Mouse (Mus musculus) cerebellum, postnatal 10 days (tissue): ENCODE data around the gene Prss57.
A peak's percentile ranks its signal among the peaks of the same experiment; 100 is the strongest.

ENCODE experiments used
- DNase-seq, 2 experiments: peaks; one replicate each; pipeline ENCODE4 v3.0.0; 2021; ENCODE audit warnings: mixed read lengths in 2 of 2

Prss57 gene

DNA sequence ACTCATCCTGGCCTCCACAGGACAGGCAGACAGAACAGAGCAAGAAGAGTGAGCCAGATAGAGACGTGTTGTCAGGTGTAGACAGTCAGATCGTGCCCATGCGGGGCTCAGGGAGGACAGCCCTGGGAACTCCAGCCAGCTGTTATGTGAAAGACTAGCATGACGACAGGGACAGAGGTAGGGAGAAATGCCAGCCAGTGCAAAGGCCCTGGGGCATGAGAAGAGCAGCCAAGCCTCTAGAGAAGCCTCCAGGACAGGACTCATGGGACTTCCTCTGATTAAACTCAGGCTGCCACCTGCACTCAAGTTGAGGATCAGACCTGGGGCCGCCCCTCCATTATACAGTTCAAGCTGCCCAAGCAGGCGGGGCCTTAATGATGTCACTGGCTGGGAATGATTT, 42.3 kb downstream of the Prss57 start:
- DNase-seq = no peak

DNA sequence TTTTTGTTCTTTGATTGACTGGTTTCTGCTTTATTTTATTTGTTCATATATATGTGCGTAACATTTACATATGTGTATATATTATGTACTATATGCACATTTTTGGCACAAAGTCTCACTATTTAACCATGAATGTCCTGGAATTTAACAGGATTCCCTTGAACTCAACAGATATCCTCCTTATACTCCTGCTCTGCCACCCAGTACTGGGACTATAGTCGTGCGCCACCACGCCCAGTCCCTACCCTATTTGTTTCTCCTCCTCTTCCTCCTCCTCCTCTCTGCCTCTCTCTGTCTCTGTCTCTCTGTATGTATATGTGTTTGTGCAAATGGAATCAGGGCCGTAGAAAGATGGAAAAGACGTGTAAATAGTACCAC, 44.0 kb downstream of the Prss57 start:
- DNase-seq = peak in 1 of 2 experiments; percentile 22

DNA sequence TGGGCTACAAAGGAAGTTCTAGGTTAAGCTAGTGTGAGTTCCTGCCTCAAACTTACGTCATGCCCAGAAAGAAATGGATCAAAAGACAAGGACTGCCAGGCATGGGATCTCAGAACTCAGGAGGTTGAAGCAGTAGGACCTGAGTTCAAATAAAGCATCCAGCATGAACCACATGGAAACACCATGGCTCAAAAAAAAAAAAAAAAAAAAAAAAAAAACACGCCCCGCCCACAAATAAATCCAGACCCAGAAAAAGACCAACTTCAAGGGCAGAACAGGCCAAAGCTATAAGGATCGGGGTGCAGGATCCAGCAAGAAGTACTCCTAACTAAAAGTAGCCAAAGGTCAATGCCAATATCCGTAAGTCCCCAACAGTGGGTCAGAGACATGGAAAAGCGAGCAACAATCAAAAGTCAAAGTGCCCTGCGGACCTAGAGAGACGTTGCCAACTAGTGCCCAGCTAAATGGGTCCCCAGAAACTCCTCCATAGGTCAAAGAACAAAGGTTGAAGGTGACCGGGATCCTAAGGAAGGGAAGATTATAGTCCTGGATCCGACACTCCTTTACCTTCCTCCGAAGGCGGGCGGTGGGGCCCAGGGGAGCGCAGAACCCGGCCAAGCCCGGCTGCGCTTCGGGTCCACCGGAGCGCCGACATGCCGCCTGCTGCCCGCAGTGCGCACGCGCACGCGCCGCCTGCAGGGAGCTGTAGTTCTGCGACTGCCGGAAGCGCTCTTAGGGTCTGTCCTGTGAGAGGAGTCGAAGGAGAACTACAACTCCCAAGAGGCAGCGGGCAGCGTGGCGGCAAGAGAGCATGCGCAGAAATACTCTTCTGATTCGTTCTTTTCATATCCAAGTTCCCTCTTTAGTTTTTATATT, 44.6 kb downstream of the Prss57 start, which contains the start of gene Polrmt:
TSS of gene Polrmt (minus strand) at position 684 of the 876 bp plus-strand sequence.
- DNase-seq = peak; percentile 97 to 98

DNA sequence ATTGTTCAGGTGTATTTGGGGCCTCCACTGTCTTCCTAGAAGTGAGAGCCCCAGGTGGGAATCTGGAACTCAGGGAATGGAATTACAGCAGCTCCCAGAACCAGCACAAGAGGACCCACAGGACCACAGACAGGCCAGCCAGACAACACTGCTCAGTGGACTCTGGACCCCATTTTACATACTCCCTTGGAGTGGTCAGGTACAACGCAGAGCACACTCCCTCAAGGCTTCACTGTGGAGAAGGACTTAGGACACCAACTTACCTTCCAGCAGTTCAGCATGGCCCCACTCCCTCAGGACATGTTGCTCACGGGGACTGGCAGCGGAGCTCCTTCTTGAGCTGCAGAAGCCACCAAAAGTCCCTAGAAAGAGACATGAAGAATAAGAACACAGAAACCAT, 45.4 kb downstream of the Prss57 start:
- no peak for DNase-seq

DNA sequence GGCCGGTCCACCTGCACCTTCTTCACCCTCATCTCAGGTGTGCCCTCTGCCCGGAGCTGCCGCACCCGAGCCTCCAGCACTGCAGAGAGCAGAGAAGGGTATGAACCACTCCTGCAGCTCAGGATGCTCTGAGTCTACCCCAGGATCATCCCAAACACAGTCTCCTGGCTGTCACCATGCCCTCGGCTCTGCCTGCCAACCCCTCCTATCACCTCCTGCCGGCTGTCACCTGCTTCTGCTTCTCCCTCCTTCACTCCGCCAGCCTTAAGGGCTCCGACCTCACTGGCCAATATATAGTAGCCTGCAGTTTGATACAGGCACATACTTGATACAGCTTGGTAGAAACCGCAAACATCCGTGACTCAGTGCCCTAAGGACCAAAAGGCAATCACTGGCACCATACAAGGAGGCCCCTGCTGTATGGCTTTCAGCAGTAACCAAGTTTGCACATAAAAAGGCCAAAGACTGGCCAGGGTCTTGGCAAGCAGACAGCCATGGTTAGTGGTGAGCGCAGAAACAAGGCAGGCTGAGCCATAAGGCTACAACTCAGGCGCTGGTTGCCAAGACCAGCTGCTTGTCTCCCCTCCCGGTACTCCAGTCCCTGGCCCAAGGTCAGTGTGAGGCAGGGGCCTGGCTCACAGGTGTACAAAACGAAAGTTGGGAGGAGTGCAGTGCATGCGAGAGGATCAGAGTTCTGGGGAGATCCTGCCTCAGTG, 47.0 kb downstream of the Prss57 start:
- DNase-seq = peak; percentile 80 to 83

DNA sequence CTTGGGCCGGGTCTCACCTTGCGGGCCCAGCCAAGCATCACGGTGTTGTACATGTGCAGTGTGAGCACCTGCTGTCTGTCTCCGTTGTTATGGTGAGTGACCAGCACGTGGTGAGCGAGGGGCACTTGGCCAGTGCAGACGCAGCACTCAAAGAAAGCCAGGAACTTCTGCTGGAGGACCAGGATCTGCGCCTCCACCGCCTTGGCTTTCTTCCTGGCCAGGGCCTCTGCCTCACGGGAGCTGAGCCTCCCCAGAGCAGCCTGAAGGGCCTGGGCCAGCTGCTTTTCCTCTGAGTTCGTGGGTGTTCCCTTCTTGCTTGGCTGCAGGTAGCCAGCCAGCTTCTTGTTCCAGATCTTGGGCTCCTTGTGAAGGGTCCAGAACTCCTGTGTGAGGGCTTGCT, 47.6 kb downstream of the Prss57 start:
- DNase-seq = peak; percentile 61 to 64

DNA sequence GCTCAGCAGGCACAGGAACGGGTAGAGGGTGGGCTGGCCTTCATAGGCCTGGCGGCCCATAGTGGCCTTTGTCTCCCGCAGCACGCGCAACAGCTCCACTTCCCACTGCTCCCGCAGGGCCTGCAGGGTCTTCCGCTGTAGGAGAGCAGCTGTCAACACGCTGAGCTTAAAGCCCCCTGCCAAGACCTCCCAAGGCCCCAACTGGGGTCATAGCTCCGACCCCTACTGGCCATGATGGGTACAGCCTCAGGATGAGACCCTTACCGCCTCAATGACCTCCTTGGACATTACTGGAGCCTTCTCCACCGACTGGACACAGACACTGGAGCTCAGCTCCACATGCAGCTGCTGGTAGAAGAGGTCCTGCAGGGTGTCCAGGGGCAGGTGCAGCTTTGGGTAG, 49.9 kb downstream of the Prss57 start:
- DNase-seq = peak in 1 of 2 experiments; percentile 42

DNA sequence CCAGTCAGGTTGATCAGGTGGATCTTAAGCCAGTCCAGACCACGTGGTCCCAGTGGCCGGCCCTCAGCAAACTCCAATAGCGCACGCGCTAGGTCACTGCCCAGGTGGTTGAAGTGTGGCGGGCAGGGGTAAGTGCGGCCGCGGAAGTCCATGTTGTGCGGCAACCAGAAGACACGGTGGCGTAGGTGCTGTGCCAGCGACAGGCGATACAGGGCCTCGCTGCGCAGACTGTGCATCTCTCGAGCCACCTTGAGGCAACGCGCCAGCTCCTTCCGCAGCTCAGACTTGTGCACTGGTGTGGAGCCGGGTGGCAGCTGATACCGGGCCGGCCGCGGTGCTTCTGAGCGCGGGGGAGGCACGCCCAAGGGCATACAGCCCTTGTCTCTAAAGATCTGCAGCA, 51.5 kb downstream of the Prss57 start:
- peak in 1 of 2 experiments; percentile 38 for DNase-seq

DNA sequence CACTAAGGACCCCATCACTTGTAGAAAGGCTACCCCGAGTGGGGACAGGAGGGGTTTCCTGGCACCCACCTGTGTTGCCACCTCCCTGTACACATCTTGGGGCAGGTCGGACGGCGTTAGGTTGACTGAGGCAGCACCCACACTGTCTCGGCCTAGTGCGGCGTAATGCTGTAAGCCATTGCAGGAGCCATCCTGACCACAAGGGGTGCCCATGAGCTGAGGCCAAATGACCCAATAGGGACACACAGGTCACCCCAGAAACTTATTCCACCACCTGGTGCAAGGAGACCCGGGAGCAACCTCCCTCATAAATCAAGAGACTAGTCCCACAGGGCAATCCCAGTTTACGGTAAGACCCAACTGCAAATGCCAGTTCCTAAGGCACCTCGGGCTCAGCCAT, 52.5 kb downstream of the Prss57 start:
- DNase-seq = peak in 1 of 2 experiments; percentile 64

DNA sequence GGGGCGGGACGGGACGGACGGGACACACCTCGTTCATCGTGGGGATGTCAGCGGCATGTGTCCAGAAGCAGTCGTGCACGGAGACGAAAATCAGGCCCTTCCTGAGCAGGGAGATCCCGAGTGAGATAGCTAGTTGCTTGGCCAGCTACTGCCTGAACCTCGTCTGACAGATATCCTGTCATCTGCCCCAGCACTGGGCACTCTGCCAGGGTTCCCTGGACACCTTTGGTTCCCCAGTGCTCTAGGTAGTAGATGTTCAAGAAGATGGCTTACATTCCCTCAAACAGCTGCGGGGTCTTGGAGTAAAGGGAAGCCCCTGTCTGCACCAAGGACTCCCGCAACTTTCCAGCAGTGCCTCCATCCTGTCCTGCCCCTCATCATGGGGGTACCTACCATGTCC, 54.1 kb downstream of the Prss57 start:
- peak in 1 of 2 experiments; percentile 48 for DNase-seq

DNA sequence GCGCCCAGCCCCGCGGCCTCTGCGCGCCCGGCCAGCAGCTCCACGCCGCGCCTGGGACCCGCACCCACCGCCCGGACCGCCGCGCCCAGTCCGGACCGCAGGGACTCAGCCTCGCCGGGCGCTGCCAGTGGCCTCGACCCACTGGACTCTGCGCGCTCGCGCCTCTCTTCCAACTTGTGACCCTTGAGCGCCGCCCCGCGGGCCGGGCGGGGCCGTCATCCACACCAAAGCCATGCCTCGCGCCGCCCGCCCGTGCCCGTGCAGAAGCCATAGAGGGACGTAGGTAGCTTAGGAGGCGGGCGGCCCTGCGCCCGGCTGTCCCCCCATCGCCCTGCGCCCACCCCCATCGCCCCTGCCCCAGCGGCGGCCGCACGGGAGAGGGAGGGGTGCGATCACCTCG, 55.4 kb downstream of the Prss57 start:
- peak in 1 of 2 experiments; percentile 60 for DNase-seq

DNA sequence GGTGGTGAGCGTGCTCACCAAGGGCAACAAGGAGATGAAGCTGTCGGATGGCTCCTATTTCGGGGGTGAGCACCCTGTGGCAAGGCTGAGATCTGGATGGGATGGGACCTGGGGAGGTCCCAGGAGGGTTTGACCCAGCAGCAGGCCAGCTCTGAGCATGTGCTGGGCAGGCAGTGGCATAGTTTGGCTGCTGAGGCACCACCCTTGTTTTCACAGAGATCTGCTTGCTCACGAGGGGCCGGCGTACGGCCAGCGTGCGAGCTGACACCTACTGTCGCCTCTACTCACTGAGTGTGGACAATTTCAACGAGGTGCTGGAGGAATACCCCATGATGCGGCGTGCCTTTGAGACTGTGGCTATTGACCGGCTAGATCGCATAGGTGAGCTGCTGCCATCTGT, 56.9 kb downstream of the Prss57 start:
- DNase-seq = no peak

DNA sequence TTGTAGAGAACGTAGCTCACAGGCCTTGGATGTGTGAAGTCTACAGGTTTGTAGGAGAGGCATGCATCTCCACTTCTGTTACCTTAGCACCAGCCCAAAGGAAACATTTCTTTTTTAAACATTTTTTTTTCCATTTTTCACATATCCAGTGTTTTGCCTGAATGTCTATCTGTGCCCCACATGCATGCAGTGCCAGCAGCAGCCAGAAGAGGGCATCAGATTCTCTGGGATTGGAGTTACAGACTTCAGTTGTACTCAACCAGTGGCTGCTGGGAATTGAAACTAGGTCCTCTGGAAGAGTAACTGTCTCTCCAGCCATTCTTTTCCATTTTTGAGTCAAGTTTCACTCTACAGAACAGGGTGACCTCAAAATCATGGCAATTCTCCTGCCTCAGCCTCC, 58.3 kb downstream of the Prss57 start:
- peak; percentile 60 to 70 for DNase-seq
